Mouse (Mus musculus) urinary bladder, postnatal 0 days (tissue): ENCODE data around the gene Siglech. TPM values are rescaled to one million over a fixed set of nuclear protein-coding genes. Genes with fewer than 3 reads are reported as not detected.

ENCODE experiments used
- polyA plus RNA-seq: library from polyadenylated mRNA; unstranded; fragments of >200 nt; fragmentation: Nextera tagmentation; extraction: Ambion mirVana; gene quantifications from 2 replicates; pipeline ENCODE4 v1.2.1, GENCODE M21; 2015

Gene Siglech
- 0.33 TPM in 1 of 2 replicates, not detected in the other for polyA plus RNA-seq

DNA sequence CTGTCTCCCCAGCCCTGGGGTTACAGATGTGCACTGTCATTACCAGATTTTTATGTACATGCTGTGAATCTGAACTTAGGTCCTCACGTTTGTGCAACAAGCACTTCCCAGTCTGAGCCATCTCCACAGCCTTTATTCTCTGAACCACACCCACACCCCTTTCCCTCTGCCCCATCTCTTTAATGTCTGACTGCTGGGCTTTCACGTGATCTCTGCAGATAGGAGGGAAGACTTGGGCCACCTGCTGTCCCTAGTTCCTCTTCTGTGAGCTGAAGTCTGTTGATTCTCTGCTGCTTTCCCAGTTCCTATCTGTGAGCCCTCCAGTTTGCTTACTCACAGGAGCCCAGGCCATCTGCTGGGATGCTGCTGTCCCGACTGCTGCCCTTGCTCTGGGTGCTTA, at the start of gene Siglech:
Gene Siglech (plus strand): TSS at position 253 of the 400 bp plus-strand sequence.

DNA sequence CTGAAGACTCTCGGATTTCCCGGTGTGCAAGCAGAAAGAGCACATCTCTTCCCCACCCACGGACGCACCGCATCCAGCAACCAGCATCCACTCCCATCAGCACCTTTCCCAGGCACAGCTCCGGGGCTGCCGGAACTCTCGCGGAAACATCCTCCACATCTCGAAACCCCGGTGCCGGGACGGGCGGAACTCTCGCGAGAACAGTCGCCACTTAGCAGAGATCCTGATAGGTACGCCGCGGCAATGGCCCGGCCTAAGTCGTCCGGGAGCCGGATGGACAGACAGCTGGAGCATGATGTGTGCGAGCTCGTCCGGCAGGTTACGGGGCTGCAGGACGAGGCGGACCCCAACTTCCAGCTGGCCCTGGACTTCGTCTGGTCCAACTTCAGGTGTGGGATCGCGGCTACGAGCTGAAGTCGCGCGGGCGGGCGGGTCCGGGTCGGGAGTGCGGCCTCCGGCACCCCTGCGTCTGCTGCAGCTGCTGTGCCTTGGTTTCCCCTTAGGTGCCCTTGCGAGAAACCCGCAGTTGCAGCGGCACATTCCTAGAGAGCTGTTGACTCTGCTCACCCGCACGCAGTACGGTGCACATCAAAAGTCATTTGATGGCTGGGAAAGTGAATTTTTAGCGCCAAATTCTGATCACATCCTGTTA, 26.1 kb downstream of the Siglech start, which contains the start of gene Tubgcp5:
Gene Tubgcp5 (plus strand): TSS at position 203 of the 652 bp plus-strand sequence.

Other genes with a start within 250 kb of the Siglech start
- gene Tubgcp5, start 26.0 kb downstream of the Siglech start, polyA plus RNA-seq: 10.2 and 13.1 TPM in 2 replicates
- gene Cyfip1, start 73.6 kb downstream of the Siglech start, polyA plus RNA-seq: 74.6 and 78.1 TPM in 2 replicates
- gene Nipa2, start 194.3 kb downstream of the Siglech start, polyA plus RNA-seq: 44.4 and 54.2 TPM in 2 replicates